Mouse (Mus musculus): Measurements from ENCODE around the gene Alg12. TPM values are rescaled to one million over a fixed set of nuclear protein-coding genes. Genes with fewer than 3 reads are reported as not detected.

Gene Alg12
- polyA plus RNA-seq, 1 experiment: 10.2 TPM

DNA sequence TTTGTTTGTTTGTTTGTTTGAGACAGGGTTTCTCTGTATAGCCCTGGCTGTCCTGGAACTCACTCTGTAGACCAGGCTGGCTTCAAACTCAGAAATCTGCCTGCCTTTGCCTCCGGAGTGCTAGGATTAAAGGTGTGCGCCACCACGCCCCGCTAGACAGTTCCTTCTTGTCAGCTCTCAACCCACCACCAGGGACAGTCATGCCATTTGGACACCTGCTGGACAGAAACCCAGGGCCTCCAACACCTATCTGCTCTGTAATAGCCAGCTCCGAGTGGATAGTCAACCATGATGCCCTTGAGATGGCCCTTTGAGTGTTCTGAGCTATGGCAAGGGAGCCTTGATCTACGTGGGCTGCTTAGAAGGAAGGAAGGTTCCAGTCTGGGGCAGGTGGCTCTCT is 16.9 kb upstream of the Alg12 start:
- H3K27ac ChIP-seq (ENCODE audit: insufficient read depth, low read depth, low read length): no peak overlapping the region
- H3K4me3 ChIP-seq (ENCODE audit: insufficient read depth, low read length): no peak overlapping the region
- H3K4me1 ChIP-seq (ENCODE audit: control insufficient read depth, insufficient read depth, low read length): no peaks in the 10 kb centered on the region; the same call in 1 of the 2 replicates
- TF ChIP-seq POLR2A (IDR thresholded peaks at IDR 0.05; ENCODE audit: borderline replicate concordance, low read depth, low read length): no peak
- TF ChIP-seq CTCF (IDR thresholded peaks at IDR 0.05; ENCODE audit: low read depth, low read length): no peak

DNA sequence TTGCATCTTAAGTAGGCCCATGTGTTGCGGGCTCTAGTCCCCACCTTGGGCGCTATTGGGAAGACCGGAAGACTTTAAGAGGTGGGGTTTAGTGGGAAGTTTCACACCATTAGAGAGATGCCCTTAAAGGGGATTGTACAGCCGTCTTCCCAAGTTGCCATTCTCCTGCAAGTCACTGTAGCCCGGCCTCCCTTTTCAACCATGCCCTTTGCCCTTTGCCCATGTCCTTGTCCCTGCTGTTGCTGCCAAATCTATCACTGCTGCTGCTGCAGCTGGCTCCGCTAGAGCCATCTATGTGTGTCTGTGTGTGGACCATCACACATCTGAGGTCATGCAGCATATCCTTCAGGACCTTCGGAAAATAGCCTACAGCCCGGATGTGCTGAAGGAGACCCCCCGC is 13.4 kb upstream of the Alg12 start:
- no peak for TF ChIP-seq CTCF (IDR thresholded peaks at IDR 0.05; ENCODE audit: low read depth, low read length)
- TF ChIP-seq POLR2A (IDR thresholded peaks at IDR 0.05; ENCODE audit: borderline replicate concordance, low read depth, low read length): no peak
- H3K4me1 ChIP-seq (ENCODE audit: control insufficient read depth, insufficient read depth, low read length): no peaks in the 10 kb centered on the region
- H3K4me3 ChIP-seq (ENCODE audit: insufficient read depth, low read length): no peak overlapping the region
- H3K27ac ChIP-seq (ENCODE audit: insufficient read depth, low read depth, low read length): no peak overlapping the region

DNA sequence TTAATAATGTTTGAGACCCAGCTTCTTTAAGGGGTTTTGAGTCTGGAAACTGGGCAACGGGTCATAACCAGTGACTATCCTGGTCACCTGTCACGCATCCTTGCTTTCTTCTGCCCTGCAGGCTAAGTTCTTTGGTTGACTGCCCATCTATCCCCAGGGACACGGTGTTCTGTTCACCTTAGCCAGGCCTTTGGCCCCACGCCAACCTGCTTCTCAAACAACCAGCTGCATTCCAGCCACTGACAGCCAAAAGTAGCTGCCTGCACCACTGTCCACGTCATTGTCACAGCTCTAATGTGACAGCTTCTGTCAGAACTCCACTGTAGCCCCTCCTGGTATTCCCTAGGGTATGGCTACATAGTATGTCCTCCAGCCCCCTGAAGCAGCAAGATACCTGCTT is 12.4 kb upstream of the Alg12 start:
- H3K27ac ChIP-seq (ENCODE audit: insufficient read depth, low read depth, low read length): no peak overlapping the region

DNA sequence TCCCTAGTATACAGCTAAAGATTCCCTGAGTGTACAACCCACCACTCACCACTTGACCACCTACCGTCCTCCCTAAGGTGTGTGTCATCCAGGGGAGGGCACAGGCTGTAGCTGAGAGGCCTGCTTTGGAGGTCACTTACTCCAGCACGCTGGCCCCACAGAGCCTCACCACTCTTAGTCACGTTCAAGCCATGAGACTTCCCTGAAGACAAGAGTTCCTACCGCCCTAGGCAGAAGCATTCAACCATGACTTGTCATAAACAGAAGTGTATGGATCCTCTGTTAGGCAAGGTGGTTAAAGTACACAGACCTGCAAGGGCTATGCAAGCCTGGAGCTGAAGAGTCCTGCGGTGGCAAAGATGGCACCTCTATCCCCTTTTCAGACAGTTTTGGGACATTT is 11.6 kb upstream of the Alg12 start:
- no peak for TF ChIP-seq POLR2A (IDR thresholded peaks at IDR 0.05; ENCODE audit: borderline replicate concordance, low read depth, low read length)
- Histone ChIP-seq H3K27ac (ENCODE audit: insufficient read depth, low read depth, low read length) (no peak overlapping the region), H3K4me1 (ENCODE audit: control insufficient read depth, insufficient read depth, low read length) (no peaks in the 10 kb centered on the region), H3K4me3 (ENCODE audit: insufficient read depth, low read length) (no peak overlapping the region)

More for the DNA sequence above, 12.4 kb upstream of the Alg12 start:
- no peak overlapping the region for H3K4me3 ChIP-seq (ENCODE audit: insufficient read depth, low read length)
- TF ChIP-seq CTCF (IDR thresholded peaks at IDR 0.05; ENCODE audit: low read depth, low read length) (no peak), POLR2A (IDR thresholded peaks at IDR 0.05; ENCODE audit: borderline replicate concordance, low read depth, low read length) (no peak)
- no peaks in the 10 kb centered on the region for H3K4me1 ChIP-seq (ENCODE audit: control insufficient read depth, insufficient read depth, low read length)

DNA sequence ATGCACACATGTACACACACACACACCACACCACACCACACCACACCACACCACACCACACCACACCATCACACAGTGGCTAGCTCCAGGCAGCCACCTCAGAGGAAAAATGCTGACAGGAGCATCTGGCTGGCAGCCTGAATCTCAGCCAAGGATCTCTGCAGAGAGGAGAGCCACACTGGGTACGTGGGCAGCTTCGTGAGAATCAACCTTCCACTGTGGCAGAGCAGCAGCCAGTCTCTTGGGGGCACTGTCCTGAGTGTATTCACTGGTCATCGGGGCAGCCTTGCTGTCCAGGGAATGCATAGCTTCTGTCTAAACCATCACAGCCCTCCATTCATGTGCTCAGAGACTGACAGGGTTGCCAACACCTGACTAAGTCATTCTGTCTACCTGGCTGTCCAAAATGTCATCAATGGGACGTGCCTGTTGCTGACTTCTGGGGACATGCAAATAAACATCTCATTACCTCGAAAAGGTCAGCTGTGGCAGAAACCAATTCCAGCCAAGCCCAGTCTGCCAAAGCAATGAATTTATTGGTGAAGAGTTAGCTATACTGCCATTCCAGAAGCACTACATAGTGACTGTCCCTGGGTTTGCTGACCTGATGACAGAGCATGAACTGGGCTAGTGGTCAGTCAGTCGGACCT is 10.8 kb upstream of the Alg12 start:
- no peaks in the 10 kb centered on the region for H3K4me1 ChIP-seq (ENCODE audit: control insufficient read depth, insufficient read depth, low read length)
- no peak overlapping the region for H3K4me3 ChIP-seq (ENCODE audit: insufficient read depth, low read length)
- TF ChIP-seq POLR2A (IDR thresholded peaks at IDR 0.05; ENCODE audit: borderline replicate concordance, low read depth, low read length) (no peak), CTCF (IDR thresholded peaks at IDR 0.05; ENCODE audit: low read depth, low read length) (no peak)
- no peak overlapping the region for H3K27ac ChIP-seq (ENCODE audit: insufficient read depth, low read depth, low read length)

DNA sequence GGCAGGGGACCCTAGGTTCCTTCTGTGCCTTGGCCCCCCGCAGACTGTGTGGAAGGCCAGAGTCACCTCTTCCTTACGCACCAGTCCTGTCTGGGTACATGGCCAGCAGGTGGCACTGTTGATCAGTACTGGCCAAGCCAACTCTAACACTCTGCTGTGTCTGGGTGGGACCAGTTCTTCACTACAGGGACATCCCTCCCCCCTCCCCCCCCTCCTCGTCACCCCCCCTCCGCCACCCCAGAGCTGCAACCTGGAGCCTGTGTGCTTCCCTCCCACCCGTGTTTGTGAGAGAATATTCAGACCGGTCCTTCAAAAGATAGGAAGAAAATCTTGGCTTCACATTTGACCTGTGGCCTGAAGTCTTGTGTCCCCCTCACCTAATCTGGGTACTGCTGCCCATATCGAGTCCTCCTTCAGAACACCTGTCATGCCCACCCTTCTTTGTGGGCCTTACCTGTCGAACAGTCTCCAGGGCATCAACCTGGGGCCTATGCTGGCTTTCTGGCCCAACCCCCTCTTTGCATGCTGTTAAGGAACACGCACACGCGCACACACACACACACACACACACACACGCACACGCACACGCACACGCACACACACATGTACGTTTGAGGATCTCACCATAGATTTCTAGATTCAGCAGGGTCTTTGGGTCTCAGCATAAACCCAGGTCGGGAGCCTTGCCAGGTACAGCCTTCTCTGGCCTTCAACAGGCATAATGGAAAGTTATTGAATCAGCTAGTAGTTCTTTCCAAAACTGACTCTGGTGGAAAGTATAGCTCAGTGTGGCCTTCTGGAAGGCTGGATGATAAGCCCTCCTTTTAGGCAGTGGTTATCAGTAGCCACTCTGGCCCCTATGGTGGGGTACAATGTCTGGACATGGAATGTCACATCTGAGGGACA is 9.9 kb upstream of the Alg12 start:
- Histone ChIP-seq H3K27ac (ENCODE audit: insufficient read depth, low read depth, low read length) (no peak overlapping the region), H3K4me3 (ENCODE audit: insufficient read depth, low read length) (no peak overlapping the region), H3K4me1 (ENCODE audit: control insufficient read depth, insufficient read depth, low read length) (no peaks in the 10 kb centered on the region)
- no peak for TF ChIP-seq POLR2A (IDR thresholded peaks at IDR 0.05; ENCODE audit: borderline replicate concordance, low read depth, low read length)
- peak; percentile 45; the same call in 1 of the 2 replicates for TF ChIP-seq CTCF (IDR thresholded peaks at IDR 0.05; ENCODE audit: low read depth, low read length)

DNA sequence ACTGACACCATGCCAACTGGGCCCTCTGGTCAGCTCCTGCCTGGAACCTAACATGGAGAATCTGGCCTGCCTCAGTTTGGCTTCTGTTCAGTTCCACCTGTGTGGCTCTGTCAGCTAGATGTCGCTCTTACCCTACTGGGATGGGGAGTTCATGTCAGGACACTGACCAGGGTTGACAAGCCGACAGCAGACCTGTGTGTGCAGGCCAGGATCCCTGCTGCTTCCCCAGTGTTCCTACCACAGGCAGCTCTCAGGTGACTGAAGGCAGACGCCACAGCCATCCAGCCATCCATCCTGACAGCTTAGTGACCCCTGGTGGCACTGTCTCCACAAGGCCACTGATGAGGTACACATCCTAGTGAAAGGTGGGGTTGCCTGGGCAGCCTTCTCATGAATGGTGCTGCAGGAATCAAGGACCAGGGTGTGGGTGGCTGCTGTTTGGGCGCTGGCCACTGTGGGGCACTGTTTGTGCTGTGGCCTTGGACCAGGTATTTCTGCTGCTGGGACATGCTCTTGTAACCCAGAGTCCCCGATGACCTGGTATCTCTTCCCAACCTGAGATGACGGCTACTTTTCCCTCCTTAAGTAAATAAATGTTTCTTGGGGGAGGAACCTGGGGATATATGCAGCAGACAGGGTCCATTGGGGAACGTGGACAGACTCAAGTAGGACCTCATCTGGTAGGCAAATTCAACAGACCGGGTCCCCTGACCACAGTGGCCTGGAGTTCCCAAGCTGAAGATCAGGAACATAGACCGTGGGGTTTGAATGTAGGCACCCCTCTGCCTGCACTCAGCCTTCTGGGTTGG is 9.1 kb upstream of the Alg12 start:
- TF ChIP-seq POLR2A (IDR thresholded peaks at IDR 0.05; ENCODE audit: borderline replicate concordance, low read depth, low read length): no peak
- TF ChIP-seq CTCF (IDR thresholded peaks at IDR 0.05; ENCODE audit: low read depth, low read length): no peak; the same call in 1 of the 2 replicates
- H3K4me3 ChIP-seq (ENCODE audit: insufficient read depth, low read length): no peak overlapping the region
- no peaks in the 10 kb centered on the region for H3K4me1 ChIP-seq (ENCODE audit: control insufficient read depth, insufficient read depth, low read length)
- H3K27ac ChIP-seq (ENCODE audit: insufficient read depth, low read depth, low read length): no peak overlapping the region

DNA sequence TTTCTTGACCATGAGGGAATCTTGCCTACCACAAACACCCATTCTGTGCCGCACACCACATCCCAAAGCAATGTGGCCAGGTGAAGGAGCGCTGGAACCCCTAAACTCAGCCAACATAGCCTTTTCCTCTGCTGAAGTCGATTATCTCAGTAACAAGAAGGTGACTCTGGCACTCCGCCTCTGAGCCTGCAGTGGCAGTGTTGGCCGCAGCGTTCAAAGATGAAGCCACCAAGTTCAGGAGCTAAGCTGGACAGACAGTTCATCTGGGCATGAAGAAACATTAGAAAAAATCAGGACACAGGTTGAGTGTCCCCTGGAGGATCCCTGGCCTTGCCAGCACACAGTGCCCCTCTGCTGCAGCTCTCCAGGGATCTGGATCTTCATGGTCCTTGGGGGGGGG is 8.3 kb upstream of the Alg12 start:
- H3K27ac ChIP-seq (ENCODE audit: insufficient read depth, low read depth, low read length): no peak overlapping the region
- TF ChIP-seq CTCF (IDR thresholded peaks at IDR 0.05; ENCODE audit: low read depth, low read length) (no peak), POLR2A (IDR thresholded peaks at IDR 0.05; ENCODE audit: borderline replicate concordance, low read depth, low read length) (no peak)
- no peak overlapping the region for H3K4me3 ChIP-seq (ENCODE audit: insufficient read depth, low read length)
- H3K4me1 ChIP-seq (ENCODE audit: control insufficient read depth, insufficient read depth, low read length): no peaks in the 10 kb centered on the region

DNA sequence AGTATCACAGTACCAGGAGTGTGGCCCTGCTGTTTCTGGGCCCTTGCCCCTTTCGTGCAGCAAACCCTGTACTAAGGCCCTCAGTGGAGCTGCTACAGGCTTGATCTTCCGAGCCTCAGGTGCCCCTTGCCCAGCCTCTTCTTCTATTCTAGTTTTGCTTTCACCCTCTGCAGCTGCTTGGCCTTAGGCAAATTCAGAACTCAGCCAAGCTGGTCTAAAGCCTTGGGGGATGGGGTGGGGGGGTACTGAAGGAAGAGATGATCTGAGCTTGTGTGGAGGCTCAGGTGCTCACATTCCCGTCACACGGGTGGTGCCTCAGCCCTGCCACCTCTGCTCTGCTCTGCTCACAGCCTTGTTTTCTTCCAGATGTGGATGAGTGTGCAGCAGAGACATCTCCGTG is 4.3 kb upstream of the Alg12 start:
- Histone ChIP-seq H3K27ac (ENCODE audit: insufficient read depth, low read depth, low read length) (no peak overlapping the region), H3K4me3 (ENCODE audit: insufficient read depth, low read length) (no peak overlapping the region), H3K4me1 (ENCODE audit: control insufficient read depth, insufficient read depth, low read length) (peaks cover 5% of the 10 kb centered on the region)
- TF ChIP-seq POLR2A (IDR thresholded peaks at IDR 0.05; ENCODE audit: borderline replicate concordance, low read depth, low read length) (no peak), CTCF (IDR thresholded peaks at IDR 0.05; ENCODE audit: low read depth, low read length) (no peak)
